ENCODE assay signal across 9 mouse cellular contexts in the genomic region with DNA sequence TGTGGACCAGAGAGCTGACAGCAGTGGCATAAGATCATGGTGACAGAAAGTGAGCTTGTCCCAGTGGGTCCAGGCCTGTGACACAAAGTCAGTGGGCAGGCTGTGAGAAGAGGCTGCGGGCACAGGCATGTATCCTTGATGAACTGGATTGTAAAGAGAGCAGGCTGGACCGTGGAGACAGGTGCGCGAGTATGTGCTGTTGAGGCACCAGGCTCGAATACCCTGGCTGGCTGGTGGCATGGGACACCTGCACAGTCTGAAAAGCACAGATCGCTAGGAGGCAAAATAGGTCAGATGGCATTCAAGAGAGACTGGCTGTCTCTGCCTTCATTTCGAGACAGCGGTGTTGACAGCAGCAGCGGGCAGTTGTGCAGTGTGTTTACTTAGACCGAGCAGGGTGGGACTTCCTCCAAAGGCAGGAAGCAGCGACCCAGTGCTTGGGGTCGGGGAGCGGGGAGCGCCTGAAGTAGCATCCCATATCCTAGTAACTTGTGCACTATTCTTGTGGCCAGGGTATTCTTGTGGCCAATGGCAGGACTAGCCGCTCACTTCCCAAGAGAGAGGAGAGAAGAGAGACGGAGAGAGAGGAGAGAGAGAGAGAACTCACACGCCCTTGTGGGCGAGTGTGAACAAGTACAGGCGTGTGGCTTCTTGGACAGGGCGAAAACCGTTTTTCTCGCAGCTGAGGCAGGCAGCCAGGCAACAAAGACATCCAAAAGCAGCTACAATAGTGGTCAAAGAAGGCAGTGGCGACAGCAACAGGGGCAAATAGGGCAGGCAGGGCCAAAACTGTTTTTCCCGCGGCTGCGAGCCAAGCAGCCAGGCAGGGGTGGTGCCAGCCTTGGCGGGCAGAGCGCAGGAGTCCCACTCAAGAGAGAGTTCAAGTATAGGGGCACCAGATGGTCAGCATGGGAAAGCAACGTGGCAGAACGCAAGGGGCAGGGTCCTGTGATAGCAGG. TPM values are rescaled to one million over a fixed set of nuclear protein-coding genes. Genes with fewer than 3 reads are reported as not detected.
DNase-seq lines count a peak whose midpoint lies in the region; ATAC-seq and TF ChIP-seq lines count a peak whose summit lies in the region.
"Had no signal": no experiment of that assay in that cellular context is flagged by ENCODE, and none has a peak within 500 bp of the region (broad histone marks: within the 10 kb centered on the region; RNA-seq: fewer than 3 reads in every experiment).

No protein-coding gene starts in this region.

- no peak overlapping the region for H3K27ac ChIP-seq in embryonic facial prominence, embryonic 15.5 days (replicated peaks)
- H3K27ac ChIP-seq in liver, postnatal 0 days (ENCODE audit: low read depth) = peak overlapping the region; percentile 52; the same call in 1 of the 2 replicates
- H3K27ac ChIP-seq in neural tube, embryonic 11.5 days (ENCODE audit: low read depth, low read length) = no peak overlapping the region; the same call in 1 of the 2 replicates

- H3K4me2 ChIP-seq in embryonic facial prominence, embryonic 15.5 days (replicated peaks) = peak overlapping the region; percentile 79
- H3K4me2 ChIP-seq in liver, postnatal 0 days (ENCODE audit: low read depth, low read length) = peak overlapping the region; percentile 89
- H3K4me2 ChIP-seq in neural tube, embryonic 11.5 days (ENCODE audit: low read depth) = peak overlapping the region; percentile 84

- no peaks in the 10 kb centered on the region for H3K36me3 ChIP-seq in embryonic facial prominence, embryonic 15.5 days
- H3K36me3 ChIP-seq in liver, postnatal 0 days (replicated peaks; ENCODE audit: insufficient read depth, low read length) = no peaks in the 10 kb centered on the region
- H3K36me3 ChIP-seq in neural tube, embryonic 11.5 days (ENCODE audit: control insufficient read depth, insufficient read depth, low read length) = no peaks in the 10 kb centered on the region

- TF ChIP-seq CTCF in liver, postnatal 0 days (IDR thresholded peaks at IDR 0.05; ENCODE audit: low read depth) = no peak

- 8% methylated on average over 30 of the region's 30 CpGs for WGBS in embryonic facial prominence, embryonic 15.5 days
- WGBS in liver, postnatal 0 days (ENCODE audit: insufficient replicate concordance) = 5% methylated on average over 30 of the region's 30 CpGs
- 8% methylated on average over 30 of the region's 30 CpGs for WGBS in neural tube, embryonic 11.5 days

- intact Hi-C loops in heart, postnatal 10 days (cut with DNase I) = no loop called here

- peak; percentile 47; the same call in 1 of the 2 replicates for ATAC-seq in embryonic facial prominence, embryonic 15.5 days (ENCODE audit: insufficient number of reproducible peaks, low FRiP score, low TSS enrichment, low read depth)
- peak; percentile 78 for ATAC-seq in liver, postnatal 0 days
- peak; percentile 76 for ATAC-seq in neural tube, embryonic 11.5 days (ENCODE audit: insufficient read depth, low FRiP score, low TSS enrichment)
- ATAC-seq: Patski had no signal

- H3K27me3 ChIP-seq in embryonic facial prominence, embryonic 15.5 days = no peaks in the 10 kb centered on the region
- H3K27me3 ChIP-seq in liver, postnatal 0 days (ENCODE audit: insufficient read depth, low read length) = no peaks in the 10 kb centered on the region
- no peaks in the 10 kb centered on the region for H3K27me3 ChIP-seq in neural tube, embryonic 11.5 days (ENCODE audit: control insufficient read depth, insufficient read depth, low read length)

- TF ChIP-seq EP300 in liver, postnatal 0 days (IDR thresholded peaks at IDR 0.05; ENCODE audit: low read depth) = no peak

- peak overlapping the region; percentile 43 for H3K4me3 ChIP-seq in embryonic facial prominence, embryonic 15.5 days (replicated peaks)
- peak overlapping the region; percentile 54 for H3K4me3 ChIP-seq in liver, postnatal 0 days (ENCODE audit: low read depth, low read length)
- H3K4me3 ChIP-seq in neural tube, embryonic 11.5 days (ENCODE audit: low read depth, low read length) = peak overlapping the region; percentile 46

- H3K9ac ChIP-seq in embryonic facial prominence, embryonic 15.5 days = peak overlapping the region; percentile 23; the same call in 1 of the 2 replicates
- peak overlapping the region; percentile 65 for H3K9ac ChIP-seq in liver, postnatal 0 days (replicated peaks)
- H3K9ac ChIP-seq in neural tube, embryonic 11.5 days (ENCODE audit: low read length) = peak overlapping the region; percentile 70

- H3K4me1 ChIP-seq in embryonic facial prominence, embryonic 15.5 days = peaks cover 8% of the 10 kb centered on the region
- H3K4me1 ChIP-seq in liver, postnatal 0 days (ENCODE audit: insufficient read depth) = peaks cover 2% of the 10 kb centered on the region; the same call in 1 of the 2 replicates
- no peaks in the 10 kb centered on the region for H3K4me1 ChIP-seq in neural tube, embryonic 11.5 days (ENCODE audit: control insufficient read depth, insufficient read depth, low read length)

- no peaks in the 10 kb centered on the region for H3K9me3 ChIP-seq in embryonic facial prominence, embryonic 15.5 days (replicated peaks)
- H3K9me3 ChIP-seq in liver, postnatal 0 days (ENCODE audit: low read length) = no peaks in the 10 kb centered on the region
- no peaks in the 10 kb centered on the region for H3K9me3 ChIP-seq in neural tube, embryonic 11.5 days (ENCODE audit: control insufficient read depth, low read length)

- peak; percentile 37 to 44 for DNase-seq in urinary bladder, adult 18-20 months (ENCODE audit: low spot score in 2 of 2)
- no peak for DNase-seq in urinary bladder, postnatal 10 days (ENCODE audit: low spot score)
- peak; percentile 48 to 66 for DNase-seq in heart, postnatal 10 days
- DNase-seq in kidney, postnatal 14 days = peak; percentile 52
- peak; percentile 37 for DNase-seq in liver, postnatal 0 days
- DNase-seq in neural tube, embryonic 11.5 days (ENCODE audit: low spot score) = peak; percentile 57
- DNase-seq in thymus, adult 18-20 months = peak; percentile 41 to 45

RNA-seq across cellular contexts. Expression of a gene that starts 14.4 kb away (rescaled TPM):
- polyA plus RNA-seq in embryonic facial prominence, embryonic 15.5 days (2015; fragmentation: Nextera tagmentation; extraction: Ambion mirVana) = 0.56 and 0.84 TPM in 2 replicates
- under 1 TPM; 0.12 TPM for total RNA-seq in heart, postnatal 10 days (2021)
- polyA plus RNA-seq in liver, postnatal 0 days (2015; fragmentation: Nextera tagmentation; extraction: Ambion mirVana) = 10.8 and 12.6 TPM in 2 replicates
- 1.3 and 1.9 TPM in 2 replicates for polyA plus RNA-seq in neural tube, embryonic 11.5 days (2014; fragmentation: Nextera tagmentation; extraction: Ambion mirVana)

RNA-seq across cellular contexts. Expression of a gene that starts 18.6 kb away (rescaled TPM):
- polyA plus RNA-seq in embryonic facial prominence, embryonic 15.5 days (2015; fragmentation: Nextera tagmentation; extraction: Ambion mirVana) = 50.5 and 51.9 TPM in 2 replicates
- total RNA-seq in heart, postnatal 10 days (2021) = 10 to 100 TPM; 17.8 to 22.8 TPM
- polyA plus RNA-seq in liver, postnatal 0 days (2015; fragmentation: Nextera tagmentation; extraction: Ambion mirVana) = 20.8 and 22.8 TPM in 2 replicates
- polyA plus RNA-seq in neural tube, embryonic 11.5 days (2014; fragmentation: Nextera tagmentation; extraction: Ambion mirVana) = 64.1 and 67.1 TPM in 2 replicates

RNA-seq across cellular contexts. Expression of a gene that starts 18.6 kb away (rescaled TPM):
- polyA plus RNA-seq in embryonic facial prominence, embryonic 15.5 days (2015; fragmentation: Nextera tagmentation; extraction: Ambion mirVana) = 8.5 and 10.1 TPM in 2 replicates
- total RNA-seq in heart, postnatal 10 days (2021) = 1 to 10 TPM; 6.5 to 7.6 TPM
- 2.1 and 2.8 TPM in 2 replicates for polyA plus RNA-seq in liver, postnatal 0 days (2015; fragmentation: Nextera tagmentation; extraction: Ambion mirVana)
- polyA plus RNA-seq in neural tube, embryonic 11.5 days (2014; fragmentation: Nextera tagmentation; extraction: Ambion mirVana) = 5.8 and 6.2 TPM in 2 replicates
